In the genomic region with DNA sequence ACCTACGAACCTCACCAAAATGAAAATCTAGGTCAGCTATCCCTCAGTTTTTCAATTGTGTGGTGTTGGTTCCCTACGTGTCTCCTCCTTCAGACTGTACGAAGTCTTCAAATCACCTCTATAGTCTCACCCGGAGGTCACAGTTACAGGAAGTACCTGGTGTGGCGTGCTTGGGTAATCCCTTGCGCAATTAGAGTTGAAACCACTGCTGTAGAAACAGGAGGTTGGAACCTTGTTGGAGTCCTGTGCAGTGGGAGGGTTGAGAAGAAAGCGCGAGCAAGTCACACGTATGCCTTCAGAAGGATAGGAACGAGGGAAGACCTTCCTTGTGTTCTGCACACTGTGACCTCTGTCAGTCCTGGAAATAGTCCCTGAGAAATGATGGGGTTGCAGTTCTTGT, we compare ENCODE assay signal across 12 mouse cellular contexts.
DNase-seq lines count a peak whose midpoint lies in the region; ATAC-seq and TF ChIP-seq lines count a peak whose summit lies in the region.
"Had no signal": no experiment of that assay in that cellular context is flagged by ENCODE, and none has a peak within 500 bp of the region (broad histone marks: within the 10 kb centered on the region; RNA-seq: fewer than 3 reads in every experiment).

No protein-coding gene starts in this region.

- DNase-seq in adrenal gland, postnatal 10 days: peak; percentile 50
- DNase-seq in adrenal gland, postnatal 25 days: no peak
- peak; percentile 61 for DNase-seq in midbrain, embryonic 11.5 days (ENCODE audit: low spot score, missing footprints)
- no peak for DNase-seq in midbrain, postnatal 0 days (ENCODE audit: low spot score)
- DNase-seq in liver, postnatal 0 days: peak; percentile 70
- no peak for DNase-seq in layer of hippocampus, adult 9-10 months (ENCODE audit: low spot score)
- DNase-seq in cerebellum, adult 11 months: no peak
- DNase-seq: cerebellum, adult 9-11 months had no signal

- no peak overlapping the region for H3K27ac ChIP-seq in midbrain, embryonic 11.5 days (ENCODE audit: low read depth, low read length)
- no peak overlapping the region for H3K27ac ChIP-seq in midbrain, postnatal 0 days (ENCODE audit: low read depth, low read length)
- no peak overlapping the region; the same call in 1 of the 2 replicates for H3K27ac ChIP-seq in liver, postnatal 0 days (ENCODE audit: low read depth)
- no peak overlapping the region for H3K27ac ChIP-seq in small intestine, adult 2 months (ENCODE audit: insufficient read depth, low read depth, low read length)
- H3K27ac ChIP-seq: hindbrain, embryonic 12.5 days; neural tube, embryonic 15.5 days had no signal

- TF ChIP-seq EP300 in liver, postnatal 0 days (IDR thresholded peaks at IDR 0.05; ENCODE audit: low read depth): peak; percentile 46; the same call in 1 of the 2 replicates

- WGBS in midbrain, embryonic 11.5 days: 90% methylated on average over 10 of the region's 10 CpGs
- 89% methylated on average over 10 of the region's 10 CpGs for WGBS in midbrain, postnatal 0 days
- 52% methylated on average over 10 of the region's 10 CpGs for whole genome bisulfite sequencing in liver, postnatal 0 days (ENCODE audit: insufficient replicate concordance)
- WGBS in small intestine, adult 2 months: 28% methylated on average over 10 of the region's 10 CpGs

- H3K4me3 ChIP-seq in midbrain, embryonic 11.5 days (ENCODE audit: low read depth, low read length): no peak overlapping the region
- H3K4me3 ChIP-seq in midbrain, postnatal 0 days (ENCODE audit: low read depth, low read length): no peak overlapping the region
- no peak overlapping the region for H3K4me3 ChIP-seq in liver, postnatal 0 days (ENCODE audit: low read depth, low read length)
- peak overlapping the region; percentile 26; the same call in 1 of the 2 replicates for H3K4me3 ChIP-seq in small intestine, adult 2 months (ENCODE audit: low read depth, low read length)
- H3K4me3 ChIP-seq: hindbrain, embryonic 12.5 days; neural tube, embryonic 15.5 days had no signal

- no peaks in the 10 kb centered on the region for H3K9me3 ChIP-seq in midbrain, embryonic 11.5 days (ENCODE audit: control insufficient read depth, low read length)
- no peaks in the 10 kb centered on the region for H3K9me3 ChIP-seq in midbrain, postnatal 0 days (ENCODE audit: low read length)
- H3K9me3 ChIP-seq in liver, postnatal 0 days (ENCODE audit: low read length): no peaks in the 10 kb centered on the region
- H3K9me3 ChIP-seq: hindbrain, embryonic 12.5 days; neural tube, embryonic 15.5 days had no signal

- H3K9ac ChIP-seq in midbrain, embryonic 11.5 days (ENCODE audit: low read length): no peak overlapping the region
- no peak overlapping the region for H3K9ac ChIP-seq in midbrain, postnatal 0 days (replicated peaks; ENCODE audit: low read length, poor library complexity, severe bottlenecking)
- no peak overlapping the region for H3K9ac ChIP-seq in liver, postnatal 0 days (replicated peaks)
- H3K9ac ChIP-seq: hindbrain, embryonic 12.5 days; neural tube, embryonic 15.5 days had no signal

- no peak for TF ChIP-seq CTCF in midbrain, postnatal 0 days (IDR thresholded peaks at IDR 0.05)
- TF ChIP-seq CTCF in liver, postnatal 0 days (IDR thresholded peaks at IDR 0.05; ENCODE audit: low read depth): no peak
- no peak for TF ChIP-seq CTCF in small intestine, adult 2 months (IDR thresholded peaks at IDR 0.05; ENCODE audit: extremely low read depth, insufficient read length, insufficient replicate concordance, low read depth, low read length)

- no peaks in the 10 kb centered on the region for H3K27me3 ChIP-seq in midbrain, embryonic 11.5 days (ENCODE audit: control insufficient read depth, insufficient read depth, low read length)
- H3K27me3 ChIP-seq in midbrain, postnatal 0 days (ENCODE audit: insufficient read depth, low read length): no peaks in the 10 kb centered on the region
- no peaks in the 10 kb centered on the region for H3K27me3 ChIP-seq in liver, postnatal 0 days (ENCODE audit: insufficient read depth, low read length)
- no peaks in the 10 kb centered on the region for H3K27me3 ChIP-seq in small intestine, adult 2 months (ENCODE audit: control insufficient read depth, insufficient read depth, low read length)
- H3K27me3 ChIP-seq: hindbrain, embryonic 12.5 days; neural tube, embryonic 15.5 days had no signal

- H3K4me1 ChIP-seq in midbrain, embryonic 11.5 days (ENCODE audit: control insufficient read depth, insufficient read depth, low read length): no peaks in the 10 kb centered on the region
- H3K4me1 ChIP-seq in midbrain, postnatal 0 days (ENCODE audit: insufficient read depth, low read length): no peaks in the 10 kb centered on the region
- H3K4me1 ChIP-seq in liver, postnatal 0 days (ENCODE audit: insufficient read depth): 0 out of 2 replicates have a peak, but pooled peaks cover 2% of the 10 kb centered on the region
- H3K4me1 ChIP-seq in small intestine, adult 2 months (ENCODE audit: control insufficient read depth, insufficient read depth, insufficient read length, low read length): peaks cover 2% of the 10 kb centered on the region; the same call in 1 of the 2 replicates
- H3K4me1 ChIP-seq: hindbrain, embryonic 12.5 days had no signal

- ATAC-seq in midbrain, embryonic 11.5 days (ENCODE audit: low FRiP score): no peak
- ATAC-seq in midbrain, postnatal 0 days (ENCODE audit: low FRiP score): no peak
- ATAC-seq in liver, postnatal 0 days: peak; percentile 69

- no peak for TF ChIP-seq POLR2A in small intestine, adult 2 months (IDR thresholded peaks at IDR 0.05; ENCODE audit: low read depth, low read length)

- H3K36me3 ChIP-seq in midbrain, embryonic 11.5 days (ENCODE audit: control insufficient read depth, insufficient read depth, low read length): no peaks in the 10 kb centered on the region
- H3K36me3 ChIP-seq in midbrain, postnatal 0 days (ENCODE audit: insufficient read depth, low read length): no peaks in the 10 kb centered on the region
- H3K36me3 ChIP-seq in liver, postnatal 0 days (replicated peaks; ENCODE audit: insufficient read depth, low read length): no peaks in the 10 kb centered on the region
- H3K36me3 ChIP-seq in small intestine, adult 2 months (ENCODE audit: control insufficient read depth, insufficient read depth, low read length): no peaks in the 10 kb centered on the region
- H3K36me3 ChIP-seq: hindbrain, embryonic 12.5 days; neural tube, embryonic 15.5 days had no signal

- no peak overlapping the region for H3K4me2 ChIP-seq in midbrain, embryonic 11.5 days
- no peak overlapping the region for H3K4me2 ChIP-seq in midbrain, postnatal 0 days (ENCODE audit: low read depth, low read length, poor library complexity, severe bottlenecking)
- H3K4me2 ChIP-seq in liver, postnatal 0 days (ENCODE audit: low read depth, low read length): no peak overlapping the region
- H3K4me2 ChIP-seq: heart, embryonic 11.5 days; hindbrain, embryonic 12.5 days; neural tube, embryonic 15.5 days had no signal

Comparison
In these comparisons a context has a peak if more than half of its experiments do, and no peak if none do; other contexts are left out.
1. DNase-seq: peak in adrenal gland, postnatal 10 days (single experiment), midbrain, embryonic 11.5 days (single experiment) and liver, postnatal 0 days (single experiment); none in adrenal gland, postnatal 25 days (single experiment), midbrain, postnatal 0 days (single experiment), layer of hippocampus, adult 9-10 months (single experiment) and cerebellum, adult 11 months (single experiment).